Mouse (Mus musculus) myocyte (in vitro differentiated cells): ENCODE results near the gene Hao1.

Source experiments
- CEBPB ChIP-seq: IDR thresholded peaks from 2 replicates; pipeline ENCODE4 v1.6.1; 2011; ENCODE audit warnings: mild to moderate bottlenecking, moderate library complexity; ENCODE audit not compliant: poor library complexity, insufficient read depth, severe bottlenecking
- E2F4 ChIP-seq: IDR thresholded peaks from one replicate; pipeline ENCODE4 v1.6.1; 2011; ENCODE audit warnings: mild to moderate bottlenecking, control low read depth, moderate library complexity; ENCODE audit not compliant: insufficient read depth
- MAX ChIP-seq: IDR thresholded peaks from one replicate; pipeline ENCODE4 v1.6.1; 2011; ENCODE audit warnings: low read depth, mild to moderate bottlenecking, control low read depth
- MYOD1 ChIP-seq, 3 experiments: IDR thresholded peaks; one replicate each; pipeline ENCODE4 v1.6.1; 2011; ENCODE audit warnings: control low read depth in 2 of 3, low read depth in 2 of 3, mild to moderate bottlenecking in 2 of 3, moderate library complexity in 1 of 3; ENCODE audit not compliant: insufficient read length in 2 of 3, control insufficient read depth in 1 of 3
- POLR2A ChIP-seq: IDR thresholded peaks from one replicate; pipeline ENCODE4 v1.6.1; 2011; ENCODE audit warnings: low read depth, mild to moderate bottlenecking, control low read depth, moderate library complexity; ENCODE audit not compliant: insufficient read length
- POLR2AphosphoS2 ChIP-seq: IDR thresholded peaks from one replicate; pipeline ENCODE4 v1.6.1; 2011; ENCODE audit warnings: low read depth, control low read depth; ENCODE audit not compliant: insufficient read length
- TCF12 ChIP-seq: IDR thresholded peaks from one replicate; pipeline ENCODE4 v1.6.1; 2011; ENCODE audit warnings: mild to moderate bottlenecking, control low read depth; ENCODE audit not compliant: poor library complexity, insufficient read depth, severe bottlenecking
- TCF3 ChIP-seq: IDR thresholded peaks from one replicate; pipeline ENCODE4 v1.6.1; 2011; ENCODE audit warnings: low read depth, control low read depth; ENCODE audit not compliant: insufficient read length
- USF1 ChIP-seq: IDR thresholded peaks from one replicate; pipeline ENCODE4 v1.6.1; 2011; ENCODE audit warnings: low read depth, mild to moderate bottlenecking, control low read depth, moderate library complexity

GRCm38 (mm10) chr2:134482683-134483082, 71.5 kb downstream of the Hao1 start:
- no peak for TF ChIP-seq POLR2A
- TF ChIP-seq POLR2AphosphoS2 = no peak
- TF ChIP-seq MYOD1 (IDR thresholded peaks at IDR 0.05; ENCODE audit: control insufficient read depth in 1 of 3, insufficient read length in 2 of 3, low read depth in 2 of 3) = no peak
- no peak for TF ChIP-seq E2F4
- TF ChIP-seq MAX = no peak
- no peak for TF ChIP-seq CEBPB
- TF ChIP-seq USF1 = no peak
- TF ChIP-seq TCF12 = no peak
- no peak for TF ChIP-seq TCF3
